Mouse (Mus musculus): ENCODE data around the gene Cpsf3.

DNA sequence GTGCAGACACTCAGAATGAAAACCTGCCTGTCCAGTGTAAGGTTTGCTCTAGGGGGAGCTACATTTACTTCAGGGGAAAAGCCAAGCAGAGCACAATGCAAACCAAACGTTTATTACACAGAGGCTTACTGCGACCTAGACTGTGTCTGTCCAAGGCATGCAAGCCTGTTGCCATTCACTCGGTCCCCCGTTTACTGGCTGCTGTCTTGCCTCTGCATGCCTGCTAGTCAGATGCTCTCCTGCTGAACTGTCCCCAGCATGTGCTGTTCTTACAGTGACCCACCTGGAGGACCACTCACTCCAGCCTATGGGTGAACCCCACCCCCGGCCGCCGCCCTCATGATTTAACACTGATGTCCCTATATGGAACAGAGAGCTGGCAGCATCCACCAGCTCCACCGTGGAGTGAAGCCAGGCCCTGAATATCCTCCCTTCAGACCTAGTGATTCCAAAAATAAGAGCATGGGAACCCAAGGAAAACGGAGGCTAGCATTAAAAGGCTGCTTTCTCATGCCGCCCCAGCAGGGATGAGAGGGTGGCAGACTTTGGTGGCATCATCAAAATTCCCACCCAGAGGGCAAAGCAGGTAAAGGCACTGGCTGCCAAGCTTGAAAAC is 45.9 kb downstream of the Cpsf3 start:
- TF ChIP-seq CTCF (IDR thresholded peaks at IDR 0.05; ENCODE audit: low read depth, low read length) (no peak), POLR2AphosphoS5 (IDR thresholded peaks at IDR 0.05; ENCODE audit: insufficient replicate concordance, low read depth, low read length) (no peak), GATA1 (IDR thresholded peaks at IDR 0.05; ENCODE audit: borderline replicate concordance, low read length) (no peak), TAL1 (conservative IDR thresholded peaks at IDR 0.05; ENCODE audit: low read depth, low read length) (no peak)

Measured in G1E (cell line).